Mouse (Mus musculus): ENCODE results near the gene Gng7.

Gene Gng7

GRCm38 (mm10) chr10:80901409-80902272 lies 113.1 kb downstream of the Gng7 start:
- DNase-seq (ENCODE audit: low read depth, low spot score), result no peak

- DNase-seq (ENCODE audit: low read depth, low spot score), result peak; percentile 100
Observed at GRCm38 (mm10) chr10:80900318-80901247, 114.2 kb downstream of the Gng7 start, which contains the start of gene Timm13. TSS of gene Timm13 (minus strand) at chr10:80900969.

GRCm38 (mm10) chr10:80899591-80900317 lies 115.0 kb downstream of the Gng7 start:
- DNase-seq (ENCODE audit: low read depth, low spot score), result no peak

- no peak for DNase-seq (ENCODE audit: low read depth, low spot score)
Observed at GRCm38 (mm10) chr10:80899074-80899473, 115.7 kb downstream of the Gng7 start.

Measured in R1 (cell line).